Mouse (Mus musculus) MEL (cell line): ENCODE data around the gene Mrtfb. TPM values are rescaled to one million over a fixed set of nuclear protein-coding genes. Genes with fewer than 3 reads are reported as not detected.

Source experiments
- DNase-seq: peaks from one replicate; pipeline ENCODE4 v3.0.0; 2011; ENCODE audit warnings: low read depth, low spot score
- H3K27ac ChIP-seq: 2 replicates; pipeline ENCODE4 v1.5.1; 2012; ENCODE audit warnings: low read depth, mild to moderate bottlenecking, control low read depth, low read length, moderate library complexity; ENCODE audit not compliant: control insufficient read depth
- H3K27me3 ChIP-seq, 2 experiments: fragments of 150-350 bp in 1 of 2; sonication (generic) in 1 of 2; 2 replicates each; pipeline ENCODE4 v1.6.1; 2012; ENCODE audit warnings: low read length in 2 of 2, mild to moderate bottlenecking in 2 of 2, improper control_type of control experiment in 1 of 2, moderate library complexity in 1 of 2; ENCODE audit not compliant: insufficient read depth in 2 of 2, control insufficient read depth in 1 of 2
- H3K36me3 ChIP-seq, 2 experiments: 2 replicates each; pipeline ENCODE4 v1.6.1; 2012 to 2014; ENCODE audit warnings: low read length in 2 of 2, improper control_type of control experiment in 1 of 2, inconsistent platforms in 1 of 2, mild to moderate bottlenecking in 1 of 2; ENCODE audit not compliant: insufficient read depth in 2 of 2, control insufficient read depth in 1 of 2
- H3K4me1 ChIP-seq, 2 experiments: fragments of 150-350 bp in 1 of 2; sonication (generic) in 1 of 2; 2 replicates each; pipeline ENCODE4 v1.6.1; 2012; ENCODE audit warnings: low read length in 2 of 2, improper control_type of control experiment in 1 of 2, mild to moderate bottlenecking in 1 of 2; ENCODE audit not compliant: insufficient read depth in 2 of 2, control insufficient read depth in 1 of 2
- H3K4me3 ChIP-seq, 2 experiments: fragments of 150-350 bp in 1 of 2; sonication (generic) in 1 of 2; 2 replicates each; pipeline ENCODE4 v1.5.1; 2012; ENCODE audit warnings: low read depth in 2 of 2, low read length in 2 of 2, mild to moderate bottlenecking in 2 of 2, moderate library complexity in 2 of 2, control low read depth in 1 of 2, improper control_type of control experiment in 1 of 2; ENCODE audit not compliant: control insufficient read depth in 1 of 2, insufficient read depth in 1 of 2
- H3K79me2 ChIP-seq: 2 replicates; pipeline ENCODE4 v1.6.1; 2012; ENCODE audit warnings: mild to moderate bottlenecking, low read length, moderate library complexity; ENCODE audit not compliant: control insufficient read depth, poor library complexity, insufficient read depth
- H3K9ac ChIP-seq: 2 replicates; pipeline ENCODE4 v1.6.1; 2012; ENCODE audit warnings: low read depth, mild to moderate bottlenecking, control low read depth, low read length, moderate library complexity; ENCODE audit not compliant: control insufficient read depth, poor library complexity, severe bottlenecking
- H3K9me3 ChIP-seq: fragments of 150-350 bp; sonication (generic); replicated peaks from 2 replicates; pipeline ENCODE4 v1.6.1; 2012; ENCODE audit warnings: mild to moderate bottlenecking, low read length, improper control_type of control experiment, moderate library complexity; ENCODE audit not compliant: insufficient read depth
- CTCF ChIP-seq, 3 experiments: IDR thresholded peaks in 2 of 3; conservative IDR thresholded peaks in 1 of 3; 2 replicates each; pipeline ENCODE4 v1.5.1; 2011 to 2012; ENCODE audit warnings: low read length in 3 of 3, low read depth in 2 of 3, mild to moderate bottlenecking in 2 of 3, improper control_type of control experiment in 1 of 3, inconsistent platforms in 1 of 3, mixed read lengths in 1 of 3, moderate library complexity in 1 of 3; ENCODE audit not compliant: control insufficient read depth in 1 of 3, insufficient read depth in 1 of 3, poor library complexity in 1 of 3, severe bottlenecking in 1 of 3
- E2F4 ChIP-seq: IDR thresholded peaks from 2 replicates; pipeline ENCODE4 v1.6.1; 2011; ENCODE audit warnings: low read depth, low read length, improper control_type of control experiment, borderline replicate concordance
- EP300 ChIP-seq, 2 experiments: IDR thresholded peaks; 2 replicates each; pipeline ENCODE4 v1.6.1; 2011; ENCODE audit warnings: improper control_type of control experiment in 2 of 2, low read length in 2 of 2, low read depth in 1 of 2, mild to moderate bottlenecking in 1 of 2
- ETS1 ChIP-seq: IDR thresholded peaks from 2 replicates; pipeline ENCODE4 v1.6.1; 2012; ENCODE audit warnings: low read depth, mild to moderate bottlenecking, inconsistent platforms, low read length, improper control_type of control experiment, moderate library complexity
- GABPA ChIP-seq: IDR thresholded peaks from 2 replicates; pipeline ENCODE4 v1.6.1; 2012; ENCODE audit warnings: low read depth, mild to moderate bottlenecking, inconsistent platforms, low read length, improper control_type of control experiment, moderate library complexity
- JUND ChIP-seq: IDR thresholded peaks from 2 replicates; pipeline ENCODE4 v1.6.1; 2011; ENCODE audit warnings: low read depth, mild to moderate bottlenecking, improper control_type of control experiment, low read length
- KAT2A ChIP-seq: conservative IDR thresholded peaks from 2 replicates; pipeline ENCODE4 v1.6.1; 2012; ENCODE audit warnings: low read depth, low read length, improper control_type of control experiment, inconsistent platforms
- MAFK ChIP-seq: IDR thresholded peaks from 2 replicates; pipeline ENCODE4 v1.6.1; 2011; ENCODE audit warnings: low read depth, mild to moderate bottlenecking, low read length, improper control_type of control experiment, borderline replicate concordance
- MAZ ChIP-seq: IDR thresholded peaks from 2 replicates; pipeline ENCODE4 v1.6.1; 2012; ENCODE audit warnings: low read depth, mild to moderate bottlenecking, inconsistent platforms, low read length, improper control_type of control experiment
- MYB ChIP-seq: IDR thresholded peaks from 2 replicates; pipeline ENCODE4 v1.6.1; 2011; ENCODE audit warnings: mild to moderate bottlenecking, low read depth, low read length, improper control_type of control experiment
- MYC ChIP-seq: IDR thresholded peaks from 2 replicates; pipeline ENCODE4 v1.6.1; 2011; ENCODE audit warnings: low read depth, mild to moderate bottlenecking, low read length, improper control_type of control experiment, moderate library complexity
- NELFE ChIP-seq: IDR thresholded peaks from 2 replicates; pipeline ENCODE4 v1.6.1; 2011; ENCODE audit warnings: low read depth, low read length, improper control_type of control experiment
- POLR2AphosphoS5 ChIP-seq: IDR thresholded peaks from 2 replicates; pipeline ENCODE4 v1.6.1; 2012; ENCODE audit warnings: low read depth, borderline replicate concordance, mild to moderate bottlenecking, inconsistent platforms, low read length, moderate library complexity, mixed read lengths
- RCOR1 ChIP-seq: IDR thresholded peaks from 2 replicates; pipeline ENCODE4 v1.6.1; 2012; ENCODE audit warnings: low read depth, mild to moderate bottlenecking, inconsistent platforms, low read length, improper control_type of control experiment
- SIN3A ChIP-seq: IDR thresholded peaks from 2 replicates; pipeline ENCODE4 v1.6.1; 2012; ENCODE audit warnings: low read length, improper control_type of control experiment, inconsistent platforms
- SMC3 ChIP-seq: IDR thresholded peaks from 2 replicates; pipeline ENCODE4 v1.6.1; 2011; ENCODE audit warnings: low read depth, low read length, improper control_type of control experiment
- TAL1 ChIP-seq: IDR thresholded peaks from 2 replicates; pipeline ENCODE4 v1.6.1; 2012; ENCODE audit warnings: mild to moderate bottlenecking, inconsistent platforms, low read length, moderate library complexity, mixed read lengths
- TBP ChIP-seq: IDR thresholded peaks from 2 replicates; pipeline ENCODE4 v1.8.0; 2011; ENCODE audit warnings: low read depth, low read length, improper control_type of control experiment
- TCF12 ChIP-seq: IDR thresholded peaks from 2 replicates; pipeline ENCODE4 v1.6.1; 2014; ENCODE audit warnings: low read depth, mild to moderate bottlenecking, inconsistent platforms, low read length, improper control_type of control experiment, moderate library complexity
- UBTF ChIP-seq: IDR thresholded peaks from 2 replicates; pipeline ENCODE4 v1.6.1; 2012; ENCODE audit warnings: low read depth, mild to moderate bottlenecking, inconsistent platforms, low read length, improper control_type of control experiment, moderate library complexity, borderline replicate concordance; ENCODE audit not compliant: insufficient read depth
- ZC3H11A ChIP-seq: IDR thresholded peaks from 2 replicates; pipeline ENCODE4 v1.6.1; 2012; ENCODE audit warnings: low read depth, mild to moderate bottlenecking, inconsistent platforms, low read length, improper control_type of control experiment
- ZMIZ1 ChIP-seq: IDR thresholded peaks from 2 replicates; pipeline ENCODE4 v1.6.1; 2012; ENCODE audit warnings: low read depth, mild to moderate bottlenecking, inconsistent platforms, low read length, improper control_type of control experiment, moderate library complexity
- ZNF384 ChIP-seq: IDR thresholded peaks from 2 replicates; pipeline ENCODE4 v1.6.1; 2012; ENCODE audit warnings: low read depth, mild to moderate bottlenecking, inconsistent platforms, low read length, improper control_type of control experiment
- polyA plus RNA-seq, 2 experiments: library from polyadenylated mRNA; stranded (reverse) in 1 of 2; unstranded in 1 of 2; fragments of >175 nt in 1 of 2; fragments of >200 nt in 1 of 2; gene quantifications; 2 replicates each; pipeline versions ENCODE4 v1.2.1 to v1.2.4; 2012; ENCODE audit warnings: low replicate concordance in 2 of 2, low read depth in 1 of 2; ENCODE audit not compliant: insufficient read length in 2 of 2, insufficient read depth in 1 of 2, missing spikeins in 1 of 2
- total RNA-seq: library from RNA; depleted of rRNA; stranded (reverse); fragments of 300-350 nt; gene quantifications from 2 replicates; pipeline ENCODE4 v1.2.3, GENCODE M21; 2012

Gene Mrtfb
- total and polyA plus RNA-seq, 3 experiments: 2.7 to 6.6 TPM; not detected in 1

DNA sequence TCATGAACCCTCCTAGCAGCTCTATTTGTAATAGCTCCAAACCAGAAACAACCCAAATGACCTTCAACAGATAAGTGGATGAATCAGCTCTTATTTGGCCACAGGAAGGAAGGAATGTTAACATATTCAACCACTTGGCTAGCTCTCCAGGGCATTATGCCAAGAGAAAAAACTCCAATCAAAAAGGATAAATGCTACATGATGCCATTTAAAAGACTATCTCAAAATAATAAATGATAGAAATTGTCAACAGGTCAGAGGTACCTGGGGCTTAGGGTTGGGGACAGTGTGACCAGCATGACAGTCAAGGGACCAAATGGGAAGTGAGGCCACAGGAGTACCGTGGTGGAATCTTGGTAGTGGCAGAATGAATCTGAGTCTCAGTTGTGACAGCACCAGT lies 34.8 kb upstream of the Mrtfb start:
- H3K9me3 ChIP-seq: no peaks in the 10 kb centered on the region
- no peak for DNase-seq
- H3K4me3 ChIP-seq: no peak overlapping the region
- no peak overlapping the region for H3K27ac ChIP-seq
- TF ChIP-seq ZMIZ1 (no peak), ETS1 (no peak), POLR2AphosphoS5 (no peak), MAFK (no peak)
- H3K27me3 ChIP-seq: peaks cover 0 to 4% of the 10 kb centered on the region in 2 experiments; a peak in 2 of 4 replicates
- no peaks in the 10 kb centered on the region for H3K4me1 ChIP-seq
- no peak overlapping the region for H3K9ac ChIP-seq
- H3K36me3 ChIP-seq: no peaks in the 10 kb centered on the region
- no peaks in the 10 kb centered on the region for H3K79me2 ChIP-seq

GRCm38 (mm10) chr16:13232043-13232442 lies 24.2 kb upstream of the Mrtfb start:
- H3K79me2 ChIP-seq: no peaks in the 10 kb centered on the region
- no peaks in the 10 kb centered on the region for H3K4me1 ChIP-seq
- TF ChIP-seq POLR2AphosphoS5: no peak
- TF ChIP-seq MAFK: no peak
- no peak for TF ChIP-seq SIN3A
- no peak for TF ChIP-seq TAL1
- no peak for TF ChIP-seq ZNF384
- no peak for TF ChIP-seq RCOR1
- no peak for TF ChIP-seq NELFE
- no peaks in the 10 kb centered on the region for H3K9me3 ChIP-seq
- no peak overlapping the region for H3K27ac ChIP-seq
- H3K9ac ChIP-seq: no peak overlapping the region
- H3K36me3 ChIP-seq: no peaks in the 10 kb centered on the region
- H3K27me3 ChIP-seq: no peaks in the 10 kb centered on the region; a peak in 1 of 4 replicates
- no peak overlapping the region for H3K4me3 ChIP-seq
- DNase-seq: no peak

DNA sequence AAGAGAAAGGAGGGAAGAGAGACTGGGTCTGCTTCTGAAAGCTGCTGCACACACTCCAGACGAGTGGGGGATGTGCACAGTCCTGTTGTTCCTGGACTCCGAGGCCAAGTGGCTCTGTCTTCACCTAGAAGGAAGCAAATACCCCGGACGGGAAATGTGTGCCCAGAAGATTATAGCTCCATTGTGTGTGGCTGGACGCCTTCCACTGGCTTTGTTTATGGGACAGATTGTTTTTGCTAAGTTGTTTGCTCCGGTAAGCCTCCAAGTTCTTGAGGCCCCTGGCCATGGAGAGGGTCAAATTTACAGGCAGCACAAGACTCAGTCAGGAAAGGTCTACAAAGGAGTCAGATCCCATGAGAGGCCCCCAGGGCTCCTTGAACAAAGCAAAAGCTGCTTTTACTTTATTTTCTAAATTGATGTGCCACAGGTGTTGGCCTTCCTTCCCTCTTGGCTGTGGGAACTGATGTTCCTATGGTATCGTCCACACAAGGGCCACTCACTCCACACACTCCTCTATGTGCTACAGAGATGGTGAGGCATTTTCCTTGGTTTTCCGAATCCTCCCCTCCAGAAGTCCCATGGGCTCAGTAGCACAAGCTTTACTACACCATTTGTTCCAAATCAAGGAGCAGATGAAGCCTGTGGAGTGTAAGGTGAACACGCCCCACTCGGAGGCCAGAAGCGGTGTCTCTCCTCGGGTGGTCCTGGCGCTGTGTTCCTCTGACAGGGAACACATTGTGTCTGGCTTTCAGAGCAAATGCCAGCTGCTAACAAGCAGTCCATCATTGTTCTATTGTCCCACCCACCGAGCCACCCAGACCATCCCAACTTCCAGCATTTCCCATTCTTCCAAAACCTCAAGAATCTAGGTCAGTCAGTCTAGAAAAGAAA lies 23.1 kb upstream of the Mrtfb start:
- no peak overlapping the region for H3K27ac ChIP-seq
- H3K4me1 ChIP-seq: no peaks in the 10 kb centered on the region
- no peak overlapping the region for H3K9ac ChIP-seq
- no peak for TF ChIP-seq ZC3H11A
- TF ChIP-seq SMC3: no peak
- TF ChIP-seq TBP: no peak
- TF ChIP-seq MAFK: no peak
- TF ChIP-seq GABPA: no peak
- TF ChIP-seq MYB: no peak
- no peak for TF ChIP-seq TCF12
- no peak for TF ChIP-seq RCOR1
- no peak for TF ChIP-seq ZNF384
- no peak for TF ChIP-seq POLR2AphosphoS5
- no peak for TF ChIP-seq MAZ
- TF ChIP-seq MYC: no peak
- TF ChIP-seq JUND: no peak
- no peak for TF ChIP-seq EP300 (IDR thresholded peaks at IDR 0.05; ENCODE audit: low read depth in 1 of 2, low read length in 2 of 2)
- no peak for TF ChIP-seq KAT2A
- TF ChIP-seq CTCF (IDR thresholded peaks at IDR 0.05 in 2 of 3, conservative IDR thresholded peaks at IDR 0.05 in 1 of 3; ENCODE audit: control insufficient read depth in 1 of 3, insufficient read depth in 1 of 3, low read depth in 2 of 3, low read length in 3 of 3, poor library complexity in 1 of 3, severe bottlenecking in 1 of 3): no peak
- TF ChIP-seq UBTF: no peak
- TF ChIP-seq E2F4: no peak
- DNase-seq: no peak
- H3K36me3 ChIP-seq: no peaks in the 10 kb centered on the region
- no peaks in the 10 kb centered on the region; a peak in 1 of 4 replicates for H3K27me3 ChIP-seq
- H3K79me2 ChIP-seq: no peaks in the 10 kb centered on the region
- no peak overlapping the region for H3K4me3 ChIP-seq
- H3K9me3 ChIP-seq: no peaks in the 10 kb centered on the region
